Mouse (Mus musculus): ENCODE measurements around the gene Hpse2.

DNA sequence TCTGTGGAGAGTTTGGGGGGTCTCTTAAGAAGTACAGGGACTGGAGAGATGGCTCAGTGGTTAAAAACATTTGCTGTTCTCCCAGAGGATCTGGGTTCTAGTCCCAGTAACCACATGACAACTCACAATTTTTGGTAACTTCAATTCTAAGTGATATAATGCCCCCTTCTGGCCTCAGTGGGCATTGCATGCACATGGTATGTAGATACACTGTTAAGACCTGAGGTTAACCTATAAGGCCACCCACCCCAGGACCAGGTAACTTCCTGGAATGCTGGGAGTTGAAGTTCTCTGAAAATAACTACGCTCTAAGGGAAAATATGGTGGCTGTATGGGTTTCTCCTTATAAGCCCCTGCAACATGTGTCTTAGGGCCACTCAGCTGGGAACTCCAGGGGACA is 611.3 kb downstream of the Hpse2 start:
- TF ChIP-seq POLR2A (IDR thresholded peaks at IDR 0.05; ENCODE audit: low read depth, low read length) (no peak), CTCF (IDR thresholded peaks at IDR 0.05; ENCODE audit: extremely low read depth, insufficient read depth, insufficient read length, insufficient replicate concordance) (no peak)
